Mouse (Mus musculus) embryo, embryonic 10 days (tissue): ENCODE results near the gene Nub1.
A peak's percentile ranks its signal among the peaks of the same experiment; 100 is the strongest.

Experiments used
- DNase-seq: peaks from one replicate; pipeline ENCODE4 v3.0.0-alpha.2; 2015; ENCODE audit warnings: low spot score

Nub1 gene

DNA sequence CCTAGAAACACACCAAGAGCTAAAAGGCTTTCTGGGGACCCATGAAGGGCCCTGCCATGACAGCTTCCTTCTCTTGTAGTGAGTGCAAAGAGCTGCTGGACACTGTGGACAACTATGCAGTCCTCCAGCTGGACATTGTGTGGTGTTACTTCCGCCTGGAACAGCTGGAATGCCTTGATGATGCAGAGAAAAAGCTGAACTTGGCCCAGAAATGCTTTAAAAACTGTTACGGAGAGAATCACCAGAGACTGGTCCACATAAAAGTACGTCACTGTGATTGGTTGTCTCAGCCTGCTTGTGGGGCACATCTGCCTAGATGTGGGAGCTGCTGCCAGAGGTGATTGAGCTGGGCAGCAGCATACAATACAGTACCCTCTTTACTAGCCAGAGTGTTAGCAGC, 15.9 kb downstream of the Nub1 start:
- DNase-seq: no peak

GRCm38 (mm10) chr5:24704615-24705014, 19.3 kb downstream of the Nub1 start:
- DNase-seq: no peak

GRCm38 (mm10) chr5:24709962-24710361, 24.6 kb downstream of the Nub1 start:
- DNase-seq: no peak

DNA sequence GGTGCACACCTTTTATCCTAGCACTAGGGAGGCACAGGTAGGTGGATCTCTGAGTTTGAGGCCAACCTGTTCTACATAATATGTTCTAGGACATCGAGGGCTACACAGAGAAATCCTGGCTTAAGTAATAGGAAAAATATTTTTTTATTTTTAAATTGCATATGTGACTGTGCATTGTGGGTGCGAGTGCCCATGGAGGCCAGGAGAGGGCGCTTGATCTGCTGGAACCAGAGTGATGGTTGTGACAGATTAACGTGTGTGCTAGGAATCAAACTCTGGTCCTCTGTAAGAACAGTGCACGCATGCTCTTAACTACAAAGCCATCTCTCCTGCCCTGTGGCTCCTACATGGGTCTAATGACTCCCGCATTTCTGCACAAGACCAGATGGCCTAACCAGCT, 26.3 kb downstream of the Nub1 start:
- DNase-seq: no peak

- no peak for DNase-seq
Measured at GRCm38 (mm10) chr5:24713199-24713598, 27.9 kb downstream of the Nub1 start.

DNA sequence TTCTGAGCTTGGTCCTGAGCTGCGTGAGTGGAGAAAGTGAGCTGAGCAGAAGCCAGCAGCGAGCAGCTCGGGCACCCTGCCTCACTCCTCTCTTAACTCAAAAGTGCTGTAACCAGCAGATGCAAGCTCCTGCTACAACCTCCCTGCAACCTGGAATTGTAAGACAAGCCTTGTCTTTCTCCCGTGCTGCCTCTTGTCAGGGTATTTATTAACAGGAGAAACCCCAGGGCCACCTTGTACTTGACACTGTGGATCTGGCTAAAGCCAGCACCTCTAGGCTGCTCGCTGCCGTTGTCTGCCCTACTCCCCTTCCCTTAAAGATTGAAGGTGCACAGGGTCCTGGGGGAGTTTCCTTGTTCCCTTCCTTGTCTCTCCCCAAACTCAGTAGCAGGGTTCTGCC, 28.7 kb downstream of the Nub1 start:
- no peak for DNase-seq

- no peak for DNase-seq
Measured at GRCm38 (mm10) chr5:24718076-24718475, 32.7 kb downstream of the Nub1 start.

- DNase-seq: no peak
Measured at GRCm38 (mm10) chr5:24719852-24720251, 34.5 kb downstream of the Nub1 start.

DNA sequence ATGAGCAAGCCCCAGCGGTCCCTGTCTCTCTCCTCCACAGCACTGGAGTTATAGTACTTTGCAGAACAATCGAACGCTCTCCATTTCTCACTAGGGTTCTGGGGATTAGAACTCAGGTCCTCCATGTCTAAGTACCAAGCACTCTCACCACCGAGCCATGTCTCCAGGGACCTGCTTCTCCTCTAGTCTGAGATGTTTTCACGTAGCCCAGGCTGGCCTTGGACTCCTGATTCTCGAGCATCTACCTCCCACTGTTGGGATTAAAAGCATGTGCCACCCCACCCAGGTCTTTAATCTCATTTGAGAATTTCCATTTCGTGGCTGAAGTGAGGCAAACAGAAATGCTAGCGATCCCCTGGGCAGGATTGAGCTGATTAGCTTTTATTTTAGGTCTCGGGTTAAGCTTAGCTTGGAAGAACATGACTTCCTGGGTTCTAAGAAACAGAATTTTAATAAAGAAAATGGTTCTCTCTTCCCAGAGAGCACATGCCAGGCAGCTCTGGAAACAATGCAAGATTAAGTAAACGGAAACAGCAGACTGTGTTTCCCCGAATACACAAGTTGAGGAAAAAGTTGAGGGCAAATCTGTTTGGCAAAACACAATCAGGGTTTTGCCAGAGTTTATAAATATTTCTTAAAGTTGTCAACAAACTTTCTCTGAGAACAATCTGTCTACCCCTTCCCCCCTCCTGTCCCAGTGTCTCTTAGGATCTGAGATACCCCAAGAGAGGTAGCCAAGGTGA, 38.4 kb downstream of the Nub1 start:
- DNase-seq: no peak

DNA sequence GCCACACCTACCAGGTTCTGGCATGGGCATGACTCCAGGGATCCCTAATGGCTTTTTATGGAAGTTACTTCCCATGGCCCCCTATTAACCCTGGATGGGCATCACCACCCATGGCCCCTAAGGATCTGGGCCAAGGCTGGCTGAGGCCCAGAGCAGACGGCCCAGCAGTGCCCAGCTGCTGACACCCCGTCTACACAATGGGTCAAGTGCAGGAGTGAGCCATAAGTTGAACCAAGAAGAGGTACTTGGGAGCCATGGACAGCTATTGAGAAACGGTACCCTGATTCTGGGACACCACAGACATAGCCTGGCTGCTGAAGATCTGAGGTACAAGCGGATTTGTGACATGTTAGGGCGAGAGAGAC, 38.9 kb downstream of the Nub1 start:
- no peak for DNase-seq

DNA sequence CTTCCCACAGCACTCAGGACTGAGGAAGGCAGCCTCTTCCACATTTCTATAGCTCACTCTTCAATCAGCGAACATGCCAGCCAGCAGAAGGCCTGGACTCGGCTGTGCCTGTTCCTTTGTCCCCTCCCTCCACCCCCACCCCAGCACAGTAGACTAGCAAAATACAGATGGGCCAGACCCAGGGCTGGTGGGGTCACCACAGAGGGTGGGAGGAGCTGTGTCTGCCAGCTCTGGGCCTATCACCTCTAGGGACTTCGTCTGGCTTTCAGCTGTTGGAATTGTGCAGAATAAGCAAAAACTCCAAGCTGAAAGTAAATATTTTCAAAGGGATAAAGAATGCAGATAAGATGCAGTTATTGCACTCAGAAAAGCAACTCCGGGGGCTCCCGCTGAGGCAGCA, 39.5 kb downstream of the Nub1 start:
- DNase-seq: peak; percentile 28

- DNase-seq: no peak
Measured at GRCm38 (mm10) chr5:24725897-24726296, 40.6 kb downstream of the Nub1 start.

DNA sequence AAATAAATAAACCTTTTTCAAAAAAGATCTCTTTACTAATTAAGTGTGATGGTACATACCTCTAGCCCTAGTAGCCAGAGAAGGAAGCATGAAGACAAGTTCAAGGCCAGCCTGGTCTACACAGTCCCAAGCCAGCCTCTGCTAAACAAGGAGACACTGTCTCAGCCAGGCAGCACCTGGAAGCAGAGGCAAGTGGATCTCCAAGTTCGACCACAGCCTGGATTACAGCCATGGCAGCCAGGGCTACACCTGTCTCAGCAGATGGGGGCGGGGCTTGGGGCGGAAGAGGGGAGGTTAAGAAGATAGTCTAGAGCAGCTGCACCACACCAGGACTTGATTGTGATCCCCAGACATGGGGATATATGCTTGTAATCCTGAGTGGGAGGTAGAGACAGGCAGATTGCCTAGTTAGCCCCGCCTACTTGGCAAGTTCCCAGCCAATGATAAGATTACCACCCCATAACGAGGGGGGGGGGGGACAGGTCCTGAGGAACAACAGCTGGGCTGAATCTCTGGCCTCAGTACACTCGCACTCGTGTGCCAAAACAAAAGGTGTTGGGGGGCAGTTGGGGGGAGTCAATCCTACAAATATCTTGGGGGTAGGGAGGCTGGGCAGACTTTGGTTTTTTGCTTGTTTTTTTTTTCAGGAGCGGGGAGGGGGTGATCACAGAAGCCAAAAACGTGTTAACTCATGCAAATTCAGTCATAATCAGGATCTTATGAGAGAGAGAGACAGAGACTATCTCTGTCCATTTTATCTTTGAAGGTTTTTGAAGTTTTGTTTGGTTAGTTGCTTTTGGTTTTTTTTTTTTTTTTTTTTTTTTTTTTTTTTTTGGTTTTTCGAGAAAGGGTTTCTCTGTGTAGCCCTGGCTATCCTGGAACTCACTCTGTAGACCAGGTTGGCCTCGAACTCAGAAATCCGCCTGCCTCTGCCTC, 41.8 kb downstream of the Nub1 start:
- no peak for DNase-seq

GRCm38 (mm10) chr5:24729797-24730487, 44.6 kb downstream of the Nub1 start:
- DNase-seq: peak; percentile 36

DNA sequence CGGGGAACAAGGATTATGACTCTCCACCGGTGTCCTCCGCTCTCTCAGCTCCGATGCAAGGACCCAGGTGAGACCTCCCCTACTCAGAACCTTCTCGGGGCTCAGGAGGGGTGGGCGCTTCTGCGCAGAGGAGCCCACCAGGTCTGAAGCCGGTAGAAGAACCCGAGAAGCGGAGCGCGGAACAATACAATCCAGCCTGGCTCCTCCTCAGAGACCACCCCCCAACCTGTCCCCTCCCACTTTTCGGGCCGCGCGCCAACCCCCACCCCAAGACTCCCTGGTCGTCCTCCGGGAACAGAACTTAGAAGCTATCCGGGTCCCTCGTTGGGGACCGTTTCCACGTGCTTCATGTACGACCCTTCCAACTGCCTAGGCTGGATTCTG, 45.1 kb downstream of the Nub1 start, which contains the start of gene Wdr86:
Wdr86 (minus strand) TSS at position 240 of the 384 bp plus-strand sequence.
- peak; percentile 57 for DNase-seq

DNA sequence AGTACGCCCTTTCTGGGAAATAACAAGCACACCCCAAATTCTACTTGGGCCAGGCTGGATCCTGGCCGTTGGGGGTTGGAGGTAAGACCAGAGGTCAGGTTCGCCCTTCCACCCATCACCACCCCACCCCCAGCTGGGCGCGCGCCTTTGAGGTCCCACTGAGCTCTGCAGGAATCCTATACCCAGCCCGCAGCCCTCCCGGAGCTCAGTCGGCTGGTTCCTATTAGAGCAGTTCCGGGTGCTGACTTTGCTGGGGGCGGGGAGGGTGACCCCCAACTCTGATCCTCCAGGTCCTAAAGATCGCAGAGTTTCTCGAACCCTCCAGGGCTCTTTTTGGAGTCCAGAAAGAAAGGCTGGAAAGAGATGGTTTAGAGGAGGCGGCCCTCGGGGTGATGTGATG, 45.7 kb downstream of the Nub1 start:
- peak; percentile 39 for DNase-seq

DNA sequence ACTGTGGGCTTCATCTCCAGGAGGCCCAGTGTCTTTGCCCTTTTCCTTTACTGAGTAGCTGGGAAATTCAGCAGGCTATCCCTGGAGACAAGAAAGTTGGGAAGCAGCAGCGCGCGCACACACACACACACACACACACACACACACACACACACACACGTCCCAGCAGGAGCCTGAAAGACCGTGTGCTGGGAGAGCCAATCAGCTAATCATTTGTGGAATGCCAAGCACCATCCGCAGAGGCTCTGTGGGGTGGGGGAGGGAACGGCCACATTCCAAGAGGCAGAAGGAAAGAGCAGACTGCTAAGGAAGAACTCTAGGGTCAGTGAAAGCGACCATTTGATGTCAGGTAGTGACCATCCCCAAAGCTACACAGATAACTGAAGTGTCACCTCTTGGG, 47.8 kb downstream of the Nub1 start:
- peak; percentile 81 for DNase-seq

DNA sequence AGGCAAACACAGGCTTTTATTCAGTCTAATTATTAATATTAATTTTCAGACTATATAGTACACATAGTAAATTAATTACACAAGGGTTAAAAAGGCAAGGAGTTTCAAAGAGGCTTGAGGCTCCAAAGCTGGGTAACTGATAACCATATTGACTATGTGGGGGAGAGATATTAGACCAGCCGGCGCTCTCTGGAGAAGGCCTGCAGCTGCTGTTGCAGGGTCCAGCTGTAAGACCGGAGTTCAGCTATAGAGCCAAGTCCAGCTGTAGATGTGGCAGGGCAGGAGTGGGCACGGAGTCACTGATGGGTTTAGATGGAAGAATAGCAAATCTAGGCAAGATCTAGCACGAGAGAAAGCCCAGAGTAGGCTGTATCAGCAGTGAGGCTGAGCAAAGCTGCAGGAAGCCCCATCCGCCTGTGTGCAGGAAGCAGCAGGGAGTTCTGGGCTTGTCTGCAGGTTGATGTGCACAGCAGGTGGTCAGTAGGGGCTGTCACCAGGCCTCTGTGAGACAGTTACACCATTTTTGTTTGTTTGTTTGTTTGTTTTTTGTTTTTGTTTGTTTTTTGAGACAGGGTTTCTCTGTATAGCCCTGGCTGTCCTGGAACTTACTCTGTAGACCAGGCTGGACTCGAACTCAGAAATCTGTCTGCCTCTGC, 48.6 kb downstream of the Nub1 start:
- no peak for DNase-seq

- no peak for DNase-seq
Measured at GRCm38 (mm10) chr5:24737595-24737994, 52.3 kb downstream of the Nub1 start.

DNA sequence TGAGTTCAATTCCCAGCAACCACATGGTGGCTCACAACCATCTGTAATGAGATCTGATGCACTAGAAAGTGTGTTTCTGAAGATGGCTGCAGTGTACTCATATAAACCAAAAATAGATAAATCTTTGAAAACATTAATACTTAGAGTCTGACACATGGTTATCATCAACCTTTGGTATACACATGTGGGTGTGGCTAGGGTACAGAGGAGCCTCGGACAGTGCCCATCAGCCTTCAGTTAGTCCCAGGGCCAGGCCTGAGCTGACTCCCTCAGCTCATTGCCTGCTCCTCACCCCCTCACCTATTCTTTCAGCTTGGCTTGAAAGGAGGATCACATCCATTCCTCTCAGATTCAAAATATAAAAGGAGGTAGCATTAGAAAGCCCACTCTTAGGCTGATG, 53.2 kb downstream of the Nub1 start:
- no peak for DNase-seq

DNA sequence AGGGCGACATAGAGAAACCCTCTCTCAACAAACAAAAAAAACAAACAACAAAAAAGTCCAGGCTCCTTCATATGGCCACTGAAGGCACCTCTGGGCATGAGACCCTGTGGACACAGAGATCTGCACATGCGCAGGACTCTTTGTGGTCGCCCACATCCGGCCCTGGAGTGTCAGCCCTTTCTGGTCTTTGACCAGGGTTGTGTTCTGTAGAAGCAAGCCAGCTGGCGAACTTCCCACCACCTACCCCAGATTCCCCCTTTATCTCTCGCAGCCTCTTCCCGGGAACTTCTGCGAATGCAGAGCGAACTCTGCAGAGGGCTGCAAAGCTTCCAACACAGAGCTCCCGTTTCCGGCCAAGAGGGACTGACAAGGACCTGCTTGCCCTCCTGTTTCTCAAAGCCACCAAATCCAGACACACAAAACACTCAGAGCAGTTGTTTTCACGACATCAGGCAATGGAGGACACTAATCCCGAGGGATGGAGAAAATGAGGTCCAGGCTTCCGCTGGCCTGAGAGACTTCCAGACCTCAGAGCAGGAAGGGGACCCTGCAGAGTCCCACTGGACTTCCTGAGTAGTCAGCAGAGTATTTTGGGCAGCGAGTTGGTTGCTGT, 53.9 kb downstream of the Nub1 start:
- DNase-seq: no peak
